ENCODE assay signal across 23 mouse cellular contexts in genomic region chr13:95659432-95659831, GRCm38 (mm10). TPM values are rescaled to one million over a fixed set of nuclear protein-coding genes. Genes with fewer than 3 reads are reported as not detected.
A peak's percentile ranks its signal among the peaks of the same experiment; 100 is the strongest.
DNase-seq lines count a peak whose midpoint lies in the region; ATAC-seq lines count a peak whose summit lies in the region.
"Had no signal": no experiment of that assay in that cellular context is flagged by ENCODE, and none has a peak within 500 bp of the region (broad histone marks: within the 10 kb centered on the region; RNA-seq: fewer than 3 reads in every experiment).

No protein-coding gene starts in this region.

- H3K4me1 ChIP-seq in kidney, embryonic 15.5 days = peaks cover 23% of the 10 kb centered on the region
- no peaks in the 10 kb centered on the region; the same call in 1 of the 2 replicates for H3K4me1 ChIP-seq in brown adipose tissue, adult 24 weeks (ENCODE audit: control insufficient read depth, insufficient read depth, insufficient read length, low read length)
- peaks cover 38% of the 10 kb centered on the region for H3K4me1 ChIP-seq in heart, embryonic 13.5 days
- H3K4me1 ChIP-seq in hindbrain, embryonic 14.5 days (replicated peaks; ENCODE audit: control insufficient read depth, insufficient read depth, low read length) = no peaks in the 10 kb centered on the region
- H3K4me1 ChIP-seq: hindbrain, embryonic 12.5 days had no signal

- peaks cover 4% of the 10 kb centered on the region; the same call in 1 of the 2 replicates for H3K36me3 ChIP-seq in kidney, embryonic 15.5 days
- H3K36me3 ChIP-seq in heart, embryonic 13.5 days = peaks cover 14% of the 10 kb centered on the region; the same call in 1 of the 2 replicates
- 0 out of 2 replicates have a peak, but pooled peaks cover 6% of the 10 kb centered on the region for H3K36me3 ChIP-seq in hindbrain, embryonic 14.5 days (replicated peaks; ENCODE audit: control insufficient read depth, insufficient read depth)

- no peak for ATAC-seq in kidney, embryonic 15.5 days (replicated peaks; ENCODE audit: low FRiP score)
- ATAC-seq in heart, embryonic 13.5 days (ENCODE audit: extremely low read depth, insufficient number of reproducible peaks, low FRiP score, low TSS enrichment) = no peak
- ATAC-seq in hindbrain, embryonic 14.5 days (ENCODE audit: low FRiP score) = no peak
- ATAC-seq: forebrain, postnatal 0 days; Patski had no signal

- H3K9ac ChIP-seq in kidney, embryonic 15.5 days = no peak overlapping the region
- H3K9ac ChIP-seq in heart, embryonic 13.5 days = no peak overlapping the region
- no peak overlapping the region for H3K9ac ChIP-seq in hindbrain, embryonic 14.5 days
- H3K9ac ChIP-seq: forebrain, postnatal 0 days; hindbrain, embryonic 12.5 days; limb, embryonic 15.5 days; liver, embryonic 14.5 days; lung, embryonic 14.5 days had no signal

- 78% methylated on average over 7 of the region's 7 CpGs for WGBS in kidney, embryonic 15.5 days
- 55% methylated on average over 7 of the region's 7 CpGs for WGBS in heart, embryonic 13.5 days
- 80% methylated on average over 7 of the region's 7 CpGs for WGBS in hindbrain, embryonic 14.5 days

- intact Hi-C loops in heart, postnatal 14 days (cut with DNase I) = loop anchor here (2.0 kb wide), 1 partner anchor 41 kb away; the partner anchor contains the start of gene F2r

- peak overlapping the region; percentile 70 for H3K27ac ChIP-seq in kidney, embryonic 15.5 days
- peak overlapping the region; percentile 96 for H3K27ac ChIP-seq in brown adipose tissue, adult 24 weeks (replicated peaks; ENCODE audit: low read depth, low read length)
- H3K27ac ChIP-seq in heart, embryonic 13.5 days (replicated peaks) = peak overlapping the region; percentile 65
- H3K27ac ChIP-seq in hindbrain, embryonic 14.5 days = no peak overlapping the region
- H3K27ac ChIP-seq: forebrain, embryonic 10.5 days; hindbrain, embryonic 12.5 days; limb, embryonic 15.5 days; liver, embryonic 14.5 days had no signal

- no peaks in the 10 kb centered on the region for H3K27me3 ChIP-seq in kidney, embryonic 15.5 days
- no peaks in the 10 kb centered on the region for H3K27me3 ChIP-seq in heart, embryonic 13.5 days (replicated peaks)
- H3K27me3 ChIP-seq in hindbrain, embryonic 14.5 days (ENCODE audit: control insufficient read depth, insufficient read depth, low read length) = no peaks in the 10 kb centered on the region
- H3K27me3 ChIP-seq: hindbrain, embryonic 12.5 days; limb, embryonic 15.5 days; Patski had no signal

- H3K9me3 ChIP-seq in kidney, embryonic 15.5 days (replicated peaks) = no peaks in the 10 kb centered on the region
- no peaks in the 10 kb centered on the region for H3K9me3 ChIP-seq in heart, embryonic 13.5 days
- H3K9me3 ChIP-seq in hindbrain, embryonic 14.5 days (ENCODE audit: control insufficient read depth, low read length) = no peaks in the 10 kb centered on the region
- H3K9me3 ChIP-seq: forebrain, embryonic 10.5 days; G1E; hindbrain, embryonic 12.5 days; limb, embryonic 15.5 days had no signal

- peak; percentile 31 to 52 for DNase-seq in heart, adult 9 months (ENCODE audit: low spot score in 2 of 2)
- no peak for DNase-seq in heart, postnatal 14 days
- DNase-seq in kidney, postnatal 25 days = no peak
- DNase-seq in embryo, embryonic 10 days (ENCODE audit: low spot score) = no peak
- no peak for DNase-seq in hindbrain, embryonic 14.5 days (ENCODE audit: low spot score)
- DNase-seq: B cell, adult 2 months; cerebellum, adult 11-12 months; cerebellum, postnatal 10 days; forebrain, postnatal 0 days; left cerebral cortex, postnatal 4 days; lung, embryonic 14.5 days; lung, postnatal 4 days; midbrain, embryonic 14.5 days; thymus, postnatal 14 days had no signal

- no peak overlapping the region for H3K4me2 ChIP-seq in kidney, embryonic 15.5 days
- H3K4me2 ChIP-seq in heart, embryonic 13.5 days = no peak overlapping the region
- H3K4me2 ChIP-seq in hindbrain, embryonic 14.5 days (replicated peaks) = no peak overlapping the region
- H3K4me2 ChIP-seq: hindbrain, embryonic 12.5 days; limb, embryonic 15.5 days; lung, embryonic 14.5 days had no signal

- H3K4me3 ChIP-seq in kidney, embryonic 15.5 days (replicated peaks) = no peak overlapping the region
- peak overlapping the region; percentile 26; the same call in 1 of the 2 replicates for H3K4me3 ChIP-seq in brown adipose tissue, adult 24 weeks (ENCODE audit: insufficient read depth, low read depth, low read length)
- H3K4me3 ChIP-seq in heart, embryonic 13.5 days = no peak overlapping the region
- no peak overlapping the region for H3K4me3 ChIP-seq in hindbrain, embryonic 14.5 days (replicated peaks; ENCODE audit: low read length)
- H3K4me3 ChIP-seq: forebrain, embryonic 10.5 days; hindbrain, embryonic 12.5 days; limb, embryonic 15.5 days had no signal

RNA-seq across cellular contexts. Expression of gene F2rl2, which starts 37.2 kb away (rescaled TPM):
- total RNA-seq in heart, postnatal 14 days (2021) = under 1 TPM in 1 of 2 experiments, not detected in 1; 0.12 TPM
- 0.30 and 0.52 TPM in 2 replicates for polyA plus RNA-seq in kidney, embryonic 15.5 days (2015; fragmentation: Nextera tagmentation; extraction: Ambion mirVana)
- polyA plus RNA-seq in brown adipose tissue, adult 24 weeks (2012; ENCODE audit: insufficient read depth, insufficient read length, missing spikeins) = 0.40 TPM in 1 of 2 replicates, not detected in the other
- polyA plus RNA-seq in heart, embryonic 13.5 days (2015; fragmentation: Nextera tagmentation; extraction: Ambion mirVana) = 0.79 and 1.2 TPM in 2 replicates
- polyA plus RNA-seq in hindbrain, embryonic 14.5 days (2014; fragmentation: Nextera tagmentation; extraction: Ambion mirVana) = 0.88 and 1.2 TPM in 2 replicates
- polyA plus RNA-seq: G1E, Patski had no signal

RNA-seq across cellular contexts. Expression of gene F2r, which starts 41.1 kb away (rescaled TPM):
- total RNA-seq in heart, postnatal 14 days (2021) = 10 to 100 TPM; 27.9 to 30.4 TPM
- polyA plus RNA-seq in kidney, embryonic 15.5 days (2015; fragmentation: Nextera tagmentation; extraction: Ambion mirVana) = 126 TPM in 2 replicates
- polyA plus RNA-seq in brown adipose tissue, adult 24 weeks (2012; ENCODE audit: insufficient read depth, insufficient read length, missing spikeins) = 5.7 and 10.9 TPM in 2 replicates
- polyA plus RNA-seq in heart, embryonic 13.5 days (2015; fragmentation: Nextera tagmentation; extraction: Ambion mirVana) = 124 and 129 TPM in 2 replicates
- polyA plus RNA-seq in hindbrain, embryonic 14.5 days (2014; fragmentation: Nextera tagmentation; extraction: Ambion mirVana) = 69.4 and 70.2 TPM in 2 replicates
- total RNA-seq: G1E had no signal

Comparison
In these comparisons a context has a peak if more than half of its experiments do, and no peak if none do; other contexts are left out.
1. DNase-seq: peak in heart, adult 9 months (2 of 2); none in heart, postnatal 14 days (0 of 2), kidney, postnatal 25 days (0 of 2), embryo, embryonic 10 days (single experiment) and hindbrain, embryonic 14.5 days (single experiment).